Mouse (Mus musculus): ENCODE measurements around the gene Ccdc91. TPM values are rescaled to one million over a fixed set of nuclear protein-coding genes. Genes with fewer than 3 reads are reported as not detected.

Gene Ccdc91
- 25.1 and 27.0 TPM in 2 replicates for polyA plus RNA-seq (2015; fragmentation: Nextera tagmentation; extraction: Ambion mirVana)

DNA sequence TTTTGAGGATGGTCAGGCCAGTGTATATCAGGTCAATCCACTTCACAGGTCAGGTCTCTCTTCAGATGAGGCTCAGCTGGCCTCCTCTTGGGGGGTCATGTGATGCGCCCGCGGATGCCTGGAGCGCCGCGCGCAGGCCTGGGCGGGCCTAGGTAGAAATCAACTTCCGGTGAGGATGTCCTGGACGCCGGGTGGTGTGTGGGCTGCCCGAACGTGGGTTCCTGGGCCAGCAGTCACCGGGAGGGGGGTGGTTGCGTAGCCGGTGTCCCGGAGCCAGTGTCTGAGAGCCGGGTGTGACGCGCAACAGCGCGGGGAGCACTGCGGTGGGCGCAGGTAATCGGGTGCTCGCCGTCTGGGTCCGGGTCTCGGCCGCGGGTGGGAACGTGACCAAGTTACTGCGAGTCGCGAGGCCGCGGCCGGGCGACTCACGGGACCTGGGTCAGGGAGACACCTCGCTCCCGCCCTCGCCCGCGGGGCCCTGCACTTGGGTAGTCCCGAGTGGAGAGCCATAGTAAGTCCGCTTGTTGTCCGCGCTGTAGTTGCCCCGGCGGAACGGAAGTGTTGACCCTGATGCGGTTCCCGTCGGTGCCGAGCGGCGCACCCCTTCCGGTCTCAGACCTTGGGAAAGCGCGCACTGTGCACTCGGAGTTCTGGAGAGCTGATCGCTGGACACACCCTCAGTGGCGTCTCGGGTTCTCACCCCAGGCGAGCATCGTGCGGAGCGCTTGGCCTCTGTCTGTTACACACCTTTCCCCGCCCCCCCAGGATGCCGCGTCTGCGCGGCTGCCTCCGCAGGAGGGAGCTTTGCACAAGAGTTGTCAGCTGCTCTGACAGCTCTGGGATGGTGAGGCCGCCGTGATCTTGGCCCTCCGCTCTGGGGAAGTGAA, at the start of gene Ccdc91:
TSS of gene Ccdc91 (plus strand) at position 102 of the 887 bp plus-strand sequence.
- Histone ChIP-seq H3K4me2 (ENCODE audit: low read depth, low read length) (peak within 1 kb of the TSS; percentile 87), H3K27ac (ENCODE audit: low read length) (peak within 1 kb of the TSS; percentile 89), H3K27me3 (ENCODE audit: control insufficient read depth, insufficient read depth, low read depth, low read length) (no peaks in the 10 kb centered on the region), H3K9ac (ENCODE audit: low read length) (peak within 1 kb of the TSS; percentile 86), H3K4me3 (ENCODE audit: low read length) (peak within 1 kb of the TSS; percentile 78), H3K4me1 (replicated peaks; ENCODE audit: control insufficient read depth, insufficient read depth, low read length) (peaks cover 8% of the 10 kb centered on the region), H3K9me3 (ENCODE audit: control insufficient read depth, low read length) (no peaks in the 10 kb centered on the region), H3K36me3 (ENCODE audit: control insufficient read depth, insufficient read depth, low read length) (no peaks in the 10 kb centered on the region)
- WGBS: under 1% methylated on average over 78 of the region's 78 CpGs
- ATAC-seq (ENCODE audit: low read depth): peak; percentile 97

DNA sequence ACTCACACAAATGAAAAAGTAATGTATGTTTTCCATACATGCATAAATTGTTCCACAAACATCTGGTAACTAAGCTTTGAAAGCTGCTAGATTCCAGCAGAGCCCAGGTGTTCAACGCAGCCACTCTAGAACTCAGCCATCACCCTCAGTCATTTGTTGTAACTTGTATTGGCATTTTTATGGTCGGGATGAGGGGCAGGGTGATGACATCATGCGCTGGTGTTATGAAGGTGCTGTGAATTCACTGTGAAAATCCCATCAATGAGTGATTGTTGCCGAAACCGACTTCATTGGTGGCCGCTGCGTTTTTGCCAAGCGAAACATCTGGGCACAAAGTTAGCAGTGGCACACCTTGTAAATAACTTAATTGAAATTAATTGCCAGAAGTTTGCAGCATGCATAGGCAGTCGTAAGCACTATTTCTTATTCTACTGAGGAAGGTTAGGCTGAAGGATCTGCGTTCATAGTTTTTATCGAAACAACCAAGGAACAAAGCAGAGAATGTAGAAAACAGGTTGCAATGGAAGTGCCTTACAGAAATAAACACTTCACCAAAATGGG, 48.6 kb upstream of the Ccdc91 start:
- 75% methylated on average over 11 of the region's 11 CpGs for WGBS
- Histone ChIP-seq H3K27ac (ENCODE audit: low read length) (no peak overlapping the region), H3K9ac (ENCODE audit: low read length) (no peak overlapping the region), H3K4me2 (ENCODE audit: low read depth, low read length) (no peak overlapping the region), H3K4me1 (replicated peaks; ENCODE audit: control insufficient read depth, insufficient read depth, low read length) (no peaks in the 10 kb centered on the region), H3K4me3 (ENCODE audit: low read length) (no peak overlapping the region), H3K9me3 (ENCODE audit: control insufficient read depth, low read length) (no peaks in the 10 kb centered on the region), H3K27me3 (ENCODE audit: control insufficient read depth, insufficient read depth, low read depth, low read length) (no peaks in the 10 kb centered on the region), H3K36me3 (ENCODE audit: control insufficient read depth, insufficient read depth, low read length) (no peaks in the 10 kb centered on the region)
- no peak for ATAC-seq (ENCODE audit: low read depth)

DNA sequence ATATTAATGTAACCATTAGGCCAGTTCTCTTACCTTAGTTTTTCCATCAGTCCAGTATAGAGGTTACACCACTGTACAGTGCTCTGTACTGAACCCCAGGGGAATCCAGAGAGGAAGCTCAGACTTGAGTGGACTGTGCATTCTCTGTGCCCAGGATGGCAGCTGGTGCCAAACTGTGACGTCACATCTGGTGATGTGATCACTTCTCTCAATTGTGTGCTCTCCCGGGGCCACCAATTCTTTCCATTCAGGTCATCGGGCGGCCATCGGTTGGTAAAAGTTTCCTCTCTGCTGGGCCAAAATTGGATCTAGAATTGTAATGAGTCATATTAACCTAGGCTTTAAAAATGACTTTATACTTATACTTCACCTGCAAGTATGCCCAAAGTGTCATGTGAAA, 19.9 kb upstream of the Ccdc91 start:
- 83% methylated on average over 5 of the region's 5 CpGs for WGBS
- Histone ChIP-seq H3K4me2 (ENCODE audit: low read depth, low read length) (no peak overlapping the region), H3K9ac (ENCODE audit: low read length) (no peak overlapping the region), H3K36me3 (ENCODE audit: control insufficient read depth, insufficient read depth, low read length) (no peaks in the 10 kb centered on the region), H3K27ac (ENCODE audit: low read length) (no peak overlapping the region), H3K4me3 (ENCODE audit: low read length) (no peak overlapping the region), H3K27me3 (ENCODE audit: control insufficient read depth, insufficient read depth, low read depth, low read length) (no peaks in the 10 kb centered on the region), H3K9me3 (ENCODE audit: control insufficient read depth, low read length) (no peaks in the 10 kb centered on the region), H3K4me1 (replicated peaks; ENCODE audit: control insufficient read depth, insufficient read depth, low read length) (no peaks in the 10 kb centered on the region)
- ATAC-seq (ENCODE audit: low read depth): no peak

DNA sequence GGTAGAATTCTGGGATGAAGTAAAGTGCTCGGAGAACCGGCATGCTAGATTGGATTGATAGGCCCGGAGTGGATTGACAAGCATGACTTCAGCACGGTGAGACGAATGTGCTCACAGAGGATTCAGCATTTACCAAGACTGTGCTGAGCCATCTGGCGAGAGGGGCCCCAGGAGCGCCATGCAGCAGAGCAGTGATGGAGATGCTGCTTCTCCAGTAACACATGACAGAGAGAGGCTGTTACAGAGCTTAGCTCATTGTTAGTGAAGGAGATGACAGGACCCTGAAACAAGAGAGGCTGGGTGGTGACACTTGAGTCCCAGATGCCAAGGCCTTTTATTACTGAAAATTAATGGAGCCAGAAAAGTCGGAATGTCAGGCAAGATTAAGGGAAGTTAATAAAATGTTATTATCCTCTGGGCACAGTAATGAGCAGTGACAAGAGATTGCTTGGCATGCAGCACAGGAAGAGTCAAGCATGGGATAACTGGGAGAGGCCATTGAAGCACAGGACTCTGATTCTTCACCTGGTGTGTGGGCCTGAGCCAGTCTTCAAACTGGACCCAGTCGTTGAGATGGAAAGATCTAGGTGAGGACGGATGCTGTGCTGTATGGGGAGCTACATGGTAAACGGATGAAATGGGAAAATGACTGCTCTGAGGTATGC, 16.9 kb upstream of the Ccdc91 start:
- WGBS: 80% methylated on average over 11 of the region's 11 CpGs
- Histone ChIP-seq H3K27ac (ENCODE audit: low read length) (no peak overlapping the region), H3K36me3 (ENCODE audit: control insufficient read depth, insufficient read depth, low read length) (no peaks in the 10 kb centered on the region), H3K4me3 (ENCODE audit: low read length) (no peak overlapping the region), H3K27me3 (ENCODE audit: control insufficient read depth, insufficient read depth, low read depth, low read length) (no peaks in the 10 kb centered on the region), H3K4me1 (replicated peaks; ENCODE audit: control insufficient read depth, insufficient read depth, low read length) (no peaks in the 10 kb centered on the region), H3K9ac (ENCODE audit: low read length) (no peak overlapping the region), H3K4me2 (ENCODE audit: low read depth, low read length) (no peak overlapping the region), H3K9me3 (ENCODE audit: control insufficient read depth, low read length) (no peaks in the 10 kb centered on the region)
- ATAC-seq (ENCODE audit: low read depth): no peak

DNA sequence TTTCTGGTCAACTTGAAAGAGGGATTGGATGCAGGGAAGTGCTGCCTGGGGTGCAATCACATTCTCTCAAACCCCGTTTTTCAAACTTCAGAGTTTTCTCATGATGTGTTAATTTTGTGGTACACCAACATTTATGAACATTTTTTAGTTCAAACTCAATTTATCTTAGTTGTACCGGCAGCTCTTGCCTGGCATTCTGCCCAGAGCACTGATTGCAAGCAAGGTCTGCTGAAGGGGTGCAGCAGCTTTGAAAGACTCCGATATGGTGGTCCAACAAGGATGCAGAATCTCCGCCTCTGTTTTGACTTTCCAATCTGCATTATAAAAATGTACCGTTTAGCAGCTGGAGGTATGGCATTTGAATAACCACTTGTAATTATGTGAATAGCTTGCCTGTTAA, 5.6 kb upstream of the Ccdc91 start:
- Histone ChIP-seq H3K36me3 (ENCODE audit: control insufficient read depth, insufficient read depth, low read length) (no peaks in the 10 kb centered on the region), H3K9me3 (ENCODE audit: control insufficient read depth, low read length) (no peaks in the 10 kb centered on the region)

DNA sequence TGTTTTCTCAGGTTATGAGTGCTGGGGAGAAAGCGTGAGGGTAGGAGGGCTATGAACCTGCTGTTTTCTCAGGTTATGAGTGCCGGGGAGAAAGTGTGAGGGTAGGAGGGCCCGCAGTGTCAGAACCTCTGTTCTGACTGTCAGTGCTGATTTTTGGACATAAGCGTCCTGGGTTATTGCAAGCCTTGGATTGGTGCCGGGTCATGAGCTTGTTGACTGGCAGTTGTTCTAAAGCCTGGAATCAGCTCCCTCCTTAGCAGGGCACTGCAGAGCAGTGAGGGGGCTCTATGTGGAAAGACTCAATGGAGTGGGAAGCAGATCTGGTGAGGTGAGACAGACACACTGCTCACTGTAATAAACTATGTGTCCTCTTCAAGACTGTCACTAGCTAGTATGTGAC, 5.5 kb downstream of the Ccdc91 start:
- H3K4me2 ChIP-seq (ENCODE audit: low read depth, low read length): no peak overlapping the region
- WGBS: 87% methylated on average over 5 of the region's 5 CpGs
- no peak overlapping the region for H3K27ac ChIP-seq (ENCODE audit: low read length)
- H3K9ac ChIP-seq (ENCODE audit: low read length): no peak overlapping the region
- peaks cover 4% of the 10 kb centered on the region for H3K4me1 ChIP-seq (replicated peaks; ENCODE audit: control insufficient read depth, insufficient read depth, low read length)
- H3K36me3 ChIP-seq (ENCODE audit: control insufficient read depth, insufficient read depth, low read length): no peaks in the 10 kb centered on the region
- ATAC-seq (ENCODE audit: low read depth): no peak
- H3K27me3 ChIP-seq (ENCODE audit: control insufficient read depth, insufficient read depth, low read depth, low read length): no peaks in the 10 kb centered on the region
- no peaks in the 10 kb centered on the region for H3K9me3 ChIP-seq (ENCODE audit: control insufficient read depth, low read length)
- no peak overlapping the region for H3K4me3 ChIP-seq (ENCODE audit: low read length)

More for the DNA sequence above, 5.6 kb upstream of the Ccdc91 start:
- WGBS: 25% methylated on average over 5 of the region's 5 CpGs
- no peaks in the 10 kb centered on the region for H3K27me3 ChIP-seq (ENCODE audit: control insufficient read depth, insufficient read depth, low read depth, low read length)
- no peaks in the 10 kb centered on the region for H3K4me1 ChIP-seq (replicated peaks; ENCODE audit: control insufficient read depth, insufficient read depth, low read length)
- H3K9ac ChIP-seq (ENCODE audit: low read length): no peak overlapping the region
- no peak overlapping the region for H3K4me2 ChIP-seq (ENCODE audit: low read depth, low read length)
- no peak overlapping the region for H3K4me3 ChIP-seq (ENCODE audit: low read length)
- H3K27ac ChIP-seq (ENCODE audit: low read length): no peak overlapping the region
- no peak for ATAC-seq (ENCODE audit: low read depth)

DNA sequence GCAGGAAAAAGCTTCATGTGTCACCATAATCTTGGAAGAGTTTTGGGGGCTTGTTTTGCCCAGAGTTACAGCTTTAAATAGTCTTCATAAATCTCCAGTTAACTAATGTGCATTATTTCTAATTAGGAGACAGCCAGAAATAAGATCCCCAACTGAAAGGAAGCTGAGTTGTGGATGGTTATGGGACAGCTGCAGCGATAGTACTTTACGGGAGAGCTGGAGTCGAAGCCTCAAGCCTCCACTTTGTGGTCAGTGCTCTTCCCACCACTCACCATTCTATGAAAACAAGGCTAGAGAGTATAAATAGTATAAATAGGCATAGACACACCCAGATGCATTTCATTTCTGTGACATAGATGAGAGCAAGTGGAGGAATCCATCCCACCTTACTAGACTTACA, 14.5 kb downstream of the Ccdc91 start:
- Histone ChIP-seq H3K4me3 (ENCODE audit: low read length) (no peak overlapping the region), H3K27ac (ENCODE audit: low read length) (no peak overlapping the region)
- WGBS: 95% methylated on average over 3 of the region's 3 CpGs

DNA sequence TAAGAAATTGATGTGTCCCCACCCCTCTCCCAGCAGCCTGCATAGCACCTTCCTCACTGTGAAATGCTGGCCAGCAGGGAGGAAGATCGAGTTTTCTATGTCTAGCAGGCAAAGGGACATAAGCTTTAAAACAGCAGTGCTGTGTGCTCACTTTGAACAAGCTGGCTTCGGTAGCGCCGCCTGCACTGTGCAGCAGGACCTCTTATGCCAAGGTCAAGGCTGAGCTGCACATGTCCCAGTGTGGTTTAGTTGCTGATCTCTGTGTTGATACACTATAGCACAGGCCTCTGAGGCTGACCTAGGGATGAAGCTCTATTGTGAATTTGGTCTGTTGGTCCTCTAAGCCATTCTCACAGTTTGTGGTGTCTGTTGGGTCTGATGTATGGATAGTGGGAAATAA, 16.9 kb downstream of the Ccdc91 start:
- Histone ChIP-seq H3K4me1 (replicated peaks; ENCODE audit: control insufficient read depth, insufficient read depth, low read length) (no peaks in the 10 kb centered on the region), H3K27me3 (ENCODE audit: control insufficient read depth, insufficient read depth, low read depth, low read length) (no peaks in the 10 kb centered on the region), H3K4me2 (ENCODE audit: low read depth, low read length) (no peak overlapping the region), H3K9me3 (ENCODE audit: control insufficient read depth, low read length) (no peaks in the 10 kb centered on the region), H3K36me3 (ENCODE audit: control insufficient read depth, insufficient read depth, low read length) (no peaks in the 10 kb centered on the region), H3K4me3 (ENCODE audit: low read length) (no peak overlapping the region), H3K27ac (ENCODE audit: low read length) (no peak overlapping the region), H3K9ac (ENCODE audit: low read length) (no peak overlapping the region)
- WGBS: 89% methylated on average over 4 of the region's 4 CpGs
- no peak for ATAC-seq (ENCODE audit: low read depth)

More for the DNA sequence above, 14.5 kb downstream of the Ccdc91 start:
- Histone ChIP-seq H3K36me3 (ENCODE audit: control insufficient read depth, insufficient read depth, low read length) (no peaks in the 10 kb centered on the region), H3K4me2 (ENCODE audit: low read depth, low read length) (no peak overlapping the region), H3K4me1 (replicated peaks; ENCODE audit: control insufficient read depth, insufficient read depth, low read length) (no peaks in the 10 kb centered on the region), H3K9ac (ENCODE audit: low read length) (no peak overlapping the region), H3K9me3 (ENCODE audit: control insufficient read depth, low read length) (no peaks in the 10 kb centered on the region), H3K27me3 (ENCODE audit: control insufficient read depth, insufficient read depth, low read depth, low read length) (no peaks in the 10 kb centered on the region)
- ATAC-seq (ENCODE audit: low read depth): no peak

DNA sequence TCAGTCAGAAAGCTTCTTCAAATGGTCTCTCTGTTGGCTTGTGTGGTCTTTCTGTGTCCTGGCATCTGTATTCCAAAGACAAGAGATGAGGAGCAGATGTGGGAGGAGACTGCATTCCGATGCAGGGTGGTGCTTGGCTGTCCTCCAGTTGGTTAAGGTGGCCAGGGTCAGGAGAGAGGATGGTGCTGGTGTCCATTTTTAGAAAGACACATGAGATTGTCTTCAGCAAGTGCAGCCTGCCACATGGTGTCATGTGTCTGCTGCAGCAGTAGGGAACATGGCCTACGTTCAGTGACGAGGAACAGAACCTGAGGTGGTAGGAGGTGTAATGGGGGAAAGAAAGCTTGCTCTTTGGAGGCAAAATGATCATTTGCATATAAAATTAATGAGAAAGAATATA, 25.8 kb downstream of the Ccdc91 start:
- no peaks in the 10 kb centered on the region for H3K27me3 ChIP-seq (ENCODE audit: control insufficient read depth, insufficient read depth, low read depth, low read length)
- H3K36me3 ChIP-seq (ENCODE audit: control insufficient read depth, insufficient read depth, low read length): no peaks in the 10 kb centered on the region
- no peaks in the 10 kb centered on the region for H3K4me1 ChIP-seq (replicated peaks; ENCODE audit: control insufficient read depth, insufficient read depth, low read length)
- no peaks in the 10 kb centered on the region for H3K9me3 ChIP-seq (ENCODE audit: control insufficient read depth, low read length)
- H3K4me2 ChIP-seq (ENCODE audit: low read depth, low read length): no peak overlapping the region
- no peak for ATAC-seq (ENCODE audit: low read depth)
- H3K27ac ChIP-seq (ENCODE audit: low read length): no peak overlapping the region
- no peak overlapping the region for H3K9ac ChIP-seq (ENCODE audit: low read length)
- no peak overlapping the region for H3K4me3 ChIP-seq (ENCODE audit: low read length)
- 79% methylated on average over 3 of the region's 3 CpGs for WGBS
